Mouse (Mus musculus): ENCODE results near the gene Tmem169.

Tmem169 gene

DNA sequence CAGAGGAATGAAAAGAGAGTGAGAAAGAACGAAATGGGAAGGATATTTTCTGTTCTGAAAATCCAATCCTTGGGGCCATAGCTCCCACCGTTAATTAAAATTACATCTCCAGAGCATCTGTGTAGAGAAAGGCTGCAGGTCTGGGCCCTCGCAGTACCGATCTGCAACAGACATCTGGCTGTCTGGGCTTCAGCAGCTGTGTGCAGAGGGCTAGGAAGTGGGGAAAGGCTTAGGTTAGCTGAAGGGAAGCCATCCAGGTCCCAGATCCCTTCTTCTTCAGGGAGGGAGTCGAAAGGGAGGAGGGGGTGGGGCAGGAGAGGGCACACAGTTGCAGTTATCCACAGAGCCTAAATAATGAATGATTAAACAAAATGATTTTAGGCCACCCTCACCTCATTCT lies 370 bp downstream of the Tmem169 start:
- DNase-seq (ENCODE audit: low spot score in 2 of 2), result no peak

GRCm38 (mm10) chr1:72286904-72287303 lies 2.7 kb downstream of the Tmem169 start:
- DNase-seq (ENCODE audit: low spot score in 2 of 2), result peak in 1 of 2 experiments; percentile 26

DNA sequence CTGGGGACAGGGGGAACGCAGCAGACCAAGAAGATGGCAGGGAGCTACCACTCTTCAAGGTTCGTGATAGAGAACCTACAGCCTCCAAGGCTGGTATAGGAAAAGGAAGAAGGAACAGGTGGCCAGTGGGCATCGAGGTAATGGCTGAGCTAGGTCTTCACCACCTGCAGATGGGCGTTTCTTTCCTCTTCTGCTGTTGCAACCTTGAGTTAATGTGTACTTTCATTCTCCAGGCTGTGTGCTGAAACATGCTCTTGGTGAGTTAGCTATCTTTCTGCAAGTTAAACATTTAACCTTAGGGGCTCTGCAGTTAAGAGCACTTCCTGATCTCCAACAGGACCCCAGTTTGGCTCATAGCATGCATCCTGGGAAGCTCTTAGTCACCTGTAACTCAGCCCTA lies 3.7 kb downstream of the Tmem169 start:
- no peak for DNase-seq (ENCODE audit: low spot score in 2 of 2)

GRCm38 (mm10) chr1:72288527-72289150 lies 4.5 kb downstream of the Tmem169 start:
- no peak for DNase-seq (ENCODE audit: low spot score in 2 of 2)

- DNase-seq (ENCODE audit: low spot score in 2 of 2), result no peak
Measured at GRCm38 (mm10) chr1:72290896-72291295, 6.7 kb downstream of the Tmem169 start.

DNA sequence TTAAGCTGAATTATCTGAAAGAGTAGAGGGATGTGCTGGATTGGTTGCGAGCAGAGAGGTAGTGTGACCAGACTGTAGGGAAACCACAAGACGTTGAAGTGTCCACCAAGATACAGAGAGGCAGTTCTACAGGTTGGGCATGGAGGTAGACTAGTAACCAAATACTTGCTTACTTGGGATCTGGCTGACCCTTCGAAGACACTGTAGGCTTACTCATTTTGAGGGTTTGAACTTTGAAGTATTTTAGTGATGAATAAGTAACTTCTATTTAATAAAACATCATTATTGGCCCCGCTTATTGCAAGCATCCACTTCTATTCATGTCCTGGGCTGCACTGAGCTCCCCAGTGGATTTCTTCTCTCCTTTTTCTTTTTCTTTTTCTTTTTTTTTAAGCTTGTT lies 7.3 kb downstream of the Tmem169 start:
- DNase-seq (ENCODE audit: low spot score in 2 of 2), result no peak

GRCm38 (mm10) chr1:72291925-72292324 lies 7.8 kb downstream of the Tmem169 start:
- no peak for DNase-seq (ENCODE audit: low spot score in 2 of 2)

DNA sequence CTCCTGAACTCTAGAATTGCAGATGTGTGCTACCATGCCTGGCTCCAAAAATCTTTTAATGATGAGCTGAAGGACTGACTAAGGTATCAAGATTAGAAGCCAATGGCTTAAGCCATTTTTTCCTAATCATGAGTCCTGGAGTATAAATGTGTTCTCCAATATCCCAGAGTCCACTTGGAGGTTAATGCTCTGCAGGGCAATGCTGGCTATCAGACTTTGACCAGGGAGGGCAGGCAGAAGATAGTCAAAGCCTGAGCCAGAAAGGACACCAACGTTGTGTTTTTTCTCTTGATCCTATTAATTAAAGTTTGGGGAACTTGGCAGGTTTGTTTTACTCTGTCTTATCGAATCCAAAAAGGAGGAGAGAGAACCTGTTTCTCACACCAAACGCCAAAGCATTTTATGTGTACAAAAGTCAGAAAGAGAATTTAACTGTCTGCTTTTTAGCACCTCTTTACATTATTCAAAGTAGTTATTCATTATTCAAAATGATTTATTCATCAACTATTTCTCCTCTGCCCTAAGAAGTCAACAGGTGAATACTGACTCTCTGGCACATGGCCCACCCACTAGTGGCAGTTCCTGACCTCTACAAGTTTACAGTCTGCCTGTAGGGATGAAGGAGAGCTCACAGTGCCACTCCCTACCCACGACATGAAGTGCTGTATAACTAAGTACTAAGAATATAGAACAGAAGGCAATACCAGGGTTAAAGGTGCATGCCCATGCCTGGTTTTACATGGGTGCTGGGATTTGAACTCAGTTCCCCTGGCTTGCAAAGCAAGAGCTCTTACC lies 9.9 kb downstream of the Tmem169 start:
- DNase-seq (ENCODE audit: low spot score in 2 of 2), result no peak

- DNase-seq (ENCODE audit: low spot score in 2 of 2), result no peak
Measured at GRCm38 (mm10) chr1:72295746-72296145, 11.6 kb downstream of the Tmem169 start.

- DNase-seq (ENCODE audit: low spot score in 2 of 2), result no peak
Measured at GRCm38 (mm10) chr1:72301845-72302244, 17.7 kb downstream of the Tmem169 start.

DNA sequence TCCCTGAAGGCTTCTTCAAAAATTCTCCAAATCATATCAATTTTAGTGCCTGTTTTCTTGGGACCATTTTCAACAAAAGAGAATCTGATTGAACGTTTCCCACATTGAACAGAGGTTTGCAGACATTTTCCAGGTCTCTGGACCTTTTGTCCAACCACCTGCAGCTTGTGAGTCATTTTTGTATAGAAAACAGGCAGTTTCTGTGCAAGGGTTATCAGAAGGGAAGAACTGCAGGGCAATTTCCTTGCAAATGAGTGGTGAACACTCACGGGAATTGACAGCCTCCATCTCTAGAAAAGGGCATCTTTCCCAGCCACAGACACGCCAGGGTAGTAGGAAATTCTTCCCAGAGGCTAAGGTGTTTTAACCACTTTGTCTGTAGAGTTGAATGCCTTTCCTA lies 22.1 kb downstream of the Tmem169 start:
- no peak for DNase-seq (ENCODE audit: low spot score in 2 of 2)

GRCm38 (mm10) chr1:72306679-72307181 lies 22.6 kb downstream of the Tmem169 start:
- peak in 1 of 2 experiments; percentile 40 for DNase-seq (ENCODE audit: low spot score in 2 of 2)

DNA sequence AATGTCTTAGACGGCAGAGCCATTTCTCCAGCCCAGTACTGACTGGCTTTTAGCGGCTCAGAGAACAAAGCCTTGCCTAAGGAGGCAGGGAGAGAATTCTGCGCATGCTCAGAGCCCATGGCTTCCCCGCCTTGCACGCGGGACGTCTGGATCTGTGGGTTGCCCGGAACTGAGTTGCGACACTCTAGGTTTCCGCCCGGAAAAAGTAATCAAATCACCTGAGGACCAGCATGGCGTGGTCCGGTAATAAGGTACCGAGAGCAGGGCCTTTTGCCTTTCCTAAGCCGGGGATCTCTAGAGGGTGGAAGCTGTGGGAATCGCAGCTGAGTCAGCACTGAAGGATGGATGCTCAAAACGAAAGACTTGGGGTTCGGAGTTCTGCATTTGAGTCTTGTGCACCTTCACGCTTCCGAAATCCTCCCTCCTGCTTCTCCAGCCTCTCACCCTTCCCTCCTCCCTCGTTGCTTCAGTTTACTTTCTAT lies 23.2 kb downstream of the Tmem169 start, which contains the start of gene Xrcc5:
Gene Xrcc5 (plus strand): TSS at position 105 of the 482 bp plus-strand sequence.
- DNase-seq (ENCODE audit: low spot score in 2 of 2), result peak; percentile 86 to 89

- no peak for DNase-seq (ENCODE audit: low spot score in 2 of 2)
Measured at GRCm38 (mm10) chr1:72308919-72309318, 24.8 kb downstream of the Tmem169 start.

DNA sequence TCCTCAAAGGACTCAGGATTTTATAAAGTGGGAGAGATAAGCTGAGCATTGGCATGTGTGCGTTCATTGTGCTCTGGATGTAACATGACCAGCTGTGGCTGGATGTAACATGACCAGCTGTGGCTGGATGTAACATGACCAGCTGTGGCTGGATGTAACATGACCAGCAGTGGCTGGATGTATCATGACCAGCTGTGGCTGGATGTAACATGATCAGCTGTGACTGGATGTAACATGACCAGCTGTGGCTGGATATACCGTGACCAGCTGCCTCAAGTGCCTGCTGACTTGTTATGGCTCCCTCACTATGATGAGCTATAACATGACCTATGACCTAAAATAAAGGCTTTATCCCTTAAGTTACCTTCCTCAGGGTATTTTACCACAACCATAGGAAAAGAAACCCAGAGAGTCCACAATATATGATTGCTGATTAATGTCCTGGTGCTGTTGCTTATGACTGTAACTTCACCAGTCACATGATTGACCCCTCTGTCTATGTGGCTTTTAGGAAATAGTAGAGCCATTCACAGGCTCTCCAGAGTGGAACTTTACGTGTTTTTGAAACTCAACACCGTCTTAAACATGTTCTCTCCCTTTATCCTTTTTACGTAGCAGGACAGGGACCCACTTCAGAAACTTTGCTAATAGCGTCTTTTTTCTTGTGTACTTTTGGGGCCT lies 25.7 kb downstream of the Tmem169 start:
- DNase-seq (ENCODE audit: low spot score in 2 of 2), result no peak

DNA sequence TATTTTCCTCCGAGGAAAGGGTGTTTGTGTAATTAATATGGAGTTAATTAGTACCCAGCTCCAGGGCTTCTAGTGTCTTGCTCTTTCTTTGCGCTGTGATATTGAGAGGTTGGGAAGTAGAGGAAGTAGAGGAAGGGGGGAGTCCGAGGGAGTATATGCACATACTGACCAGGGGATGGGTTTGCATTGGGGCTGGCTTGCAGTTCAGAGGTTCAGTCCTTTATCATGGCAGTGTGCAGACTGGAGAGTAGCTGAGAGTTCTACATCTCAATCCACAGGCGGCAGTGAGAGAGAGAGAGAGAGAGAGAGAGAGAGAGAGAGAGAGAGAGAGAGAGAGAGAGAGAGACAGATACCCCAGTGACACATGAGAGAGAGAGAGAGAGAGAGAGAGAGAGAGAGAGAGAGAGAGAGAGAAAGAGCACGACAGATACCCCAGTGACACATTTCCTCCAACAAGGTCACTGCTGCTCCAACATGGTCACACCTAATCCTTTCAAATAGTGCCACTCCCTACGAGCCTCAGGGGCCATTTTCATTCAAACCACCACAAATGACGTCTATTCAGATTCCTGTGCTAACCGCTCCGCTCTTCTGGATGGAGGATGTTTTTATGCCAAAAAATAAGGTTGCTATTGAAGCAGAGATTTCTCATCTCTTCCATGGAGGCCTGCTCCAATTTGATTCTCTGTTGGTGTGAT lies 28.7 kb downstream of the Tmem169 start:
- DNase-seq (ENCODE audit: low spot score in 2 of 2), result no peak

DNA sequence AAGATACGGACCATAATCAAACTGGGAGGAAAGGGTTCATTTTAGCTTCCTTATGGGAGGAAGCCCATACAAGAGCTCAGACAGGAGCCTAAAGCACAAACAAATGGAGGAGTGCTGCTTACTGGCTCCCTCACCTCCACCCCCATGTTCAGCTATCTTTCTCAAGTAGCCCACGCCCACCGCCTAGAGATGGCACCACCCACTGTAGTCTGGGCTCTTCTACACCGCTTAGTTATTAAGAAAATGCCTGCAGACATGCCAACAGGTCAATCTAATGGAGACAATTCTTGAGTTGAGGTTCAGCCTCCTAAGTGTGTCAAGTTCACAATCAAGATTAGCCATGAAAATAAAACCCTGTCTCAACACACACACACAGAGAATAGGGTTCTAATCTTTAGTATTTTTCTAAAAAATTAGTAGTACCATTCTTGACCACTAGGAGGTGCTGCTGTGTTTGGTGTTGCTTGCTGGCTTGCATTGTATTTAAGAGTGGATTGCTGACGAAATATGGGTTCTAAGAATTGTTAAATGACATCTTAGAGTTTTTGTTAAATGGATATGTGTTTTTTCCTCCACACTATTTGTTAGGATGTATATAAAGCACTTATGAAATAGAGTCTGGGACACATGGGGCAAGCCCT lies 29.4 kb downstream of the Tmem169 start:
- no peak for DNase-seq (ENCODE audit: low spot score in 2 of 2)

- no peak for DNase-seq (ENCODE audit: low spot score in 2 of 2)
Measured at GRCm38 (mm10) chr1:72315447-72315846, 31.3 kb downstream of the Tmem169 start.

DNA sequence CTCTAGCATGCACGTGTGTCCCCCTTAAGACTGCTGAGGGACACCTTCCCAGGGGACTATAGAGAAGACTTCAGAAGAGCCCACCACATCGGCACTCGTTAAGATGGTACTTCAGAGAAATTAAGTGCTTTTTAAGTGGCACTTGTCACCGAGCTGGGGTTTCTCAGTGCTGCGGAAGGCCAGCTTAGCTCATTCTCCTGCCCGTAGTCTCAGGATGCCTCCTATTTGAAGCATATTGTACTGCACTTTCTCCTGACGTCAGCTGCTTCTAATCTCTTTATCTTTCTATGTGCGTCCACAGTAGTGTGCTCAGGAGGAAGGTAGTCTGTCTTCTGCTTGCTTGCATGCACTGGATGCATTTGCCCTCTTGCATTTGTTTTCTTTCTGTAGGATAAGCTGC lies 32.2 kb downstream of the Tmem169 start:
- no peak for DNase-seq (ENCODE audit: low spot score in 2 of 2)

GRCm38 (mm10) chr1:72316901-72317300 lies 32.7 kb downstream of the Tmem169 start:
- no peak for DNase-seq (ENCODE audit: low spot score in 2 of 2)

GRCm38 (mm10) chr1:72320759-72321158 lies 36.6 kb downstream of the Tmem169 start:
- DNase-seq (ENCODE audit: low spot score in 2 of 2), result no peak

All from frontal cortex, postnatal 10 days (tissue).